Mouse (Mus musculus): ENCODE results near the gene Cmya5.

Gene Cmya5

GRCm38 (mm10) chr13:93144336-93145167 lies at the start of gene Cmya5:
Gene Cmya5, minus strand, starts transcription at chr13:93144724.
- peak; percentile 62 for DNase-seq (ENCODE audit: low read depth, low spot score)

- no peak for DNase-seq (ENCODE audit: low read depth, low spot score)
Measured at GRCm38 (mm10) chr13:93192646-93193026, 48.1 kb upstream of the Cmya5 start.

GRCm38 (mm10) chr13:93191831-93192645 lies 47.5 kb upstream of the Cmya5 start, which contains the start of gene Tent2:
Gene Tent2, minus strand, starts transcription at chr13:93192385.
- peak; percentile 97 for DNase-seq (ENCODE audit: low read depth, low spot score)

- peak; percentile 27 for DNase-seq (ENCODE audit: low read depth, low spot score)
Measured at GRCm38 (mm10) chr13:93189416-93189815, 44.9 kb upstream of the Cmya5 start.

GRCm38 (mm10) chr13:93188738-93189137 lies 44.2 kb upstream of the Cmya5 start:
- DNase-seq (ENCODE audit: low read depth, low spot score), result no peak

- DNase-seq (ENCODE audit: low read depth, low spot score), result peak; percentile 20
Measured at GRCm38 (mm10) chr13:93187792-93188191, 43.3 kb upstream of the Cmya5 start.

- no peak for DNase-seq (ENCODE audit: low read depth, low spot score)
Measured at GRCm38 (mm10) chr13:93180351-93180750, 35.8 kb upstream of the Cmya5 start.

- no peak for DNase-seq (ENCODE audit: low read depth, low spot score)
Measured at GRCm38 (mm10) chr13:93179522-93179921, 35.0 kb upstream of the Cmya5 start.

- no peak for DNase-seq (ENCODE audit: low read depth, low spot score)
Measured at GRCm38 (mm10) chr13:93177571-93177970, 33.0 kb upstream of the Cmya5 start.

- peak; percentile 51 for DNase-seq (ENCODE audit: low read depth, low spot score)
Measured at GRCm38 (mm10) chr13:93163303-93163702, 18.8 kb upstream of the Cmya5 start.

- DNase-seq (ENCODE audit: low read depth, low spot score), result no peak
Measured at GRCm38 (mm10) chr13:93162456-93162855, 17.9 kb upstream of the Cmya5 start.

- no peak for DNase-seq (ENCODE audit: low read depth, low spot score)
Measured at GRCm38 (mm10) chr13:93158261-93158660, 13.7 kb upstream of the Cmya5 start.

- no peak for DNase-seq (ENCODE audit: low read depth, low spot score)
Measured at GRCm38 (mm10) chr13:93153280-93153679, 8.8 kb upstream of the Cmya5 start.

GRCm38 (mm10) chr13:93143819-93144283 lies 673 bp downstream of the Cmya5 start:
- peak; percentile 21 for DNase-seq (ENCODE audit: low read depth, low spot score)

GRCm38 (mm10) chr13:93141184-93141583 lies 3.3 kb downstream of the Cmya5 start:
- DNase-seq (ENCODE audit: low read depth, low spot score), result no peak

GRCm38 (mm10) chr13:93138059-93138458 lies 6.5 kb downstream of the Cmya5 start:
- no peak for DNase-seq (ENCODE audit: low read depth, low spot score)

GRCm38 (mm10) chr13:93137098-93137497 lies 7.4 kb downstream of the Cmya5 start:
- no peak for DNase-seq (ENCODE audit: low read depth, low spot score)

- DNase-seq (ENCODE audit: low read depth, low spot score), result no peak
Measured at GRCm38 (mm10) chr13:93136251-93136650, 8.3 kb downstream of the Cmya5 start.

- DNase-seq (ENCODE audit: low read depth, low spot score), result no peak
Measured at GRCm38 (mm10) chr13:93135501-93135900, 9.0 kb downstream of the Cmya5 start.

- DNase-seq (ENCODE audit: low read depth, low spot score), result no peak
Measured at GRCm38 (mm10) chr13:93130674-93131073, 13.8 kb downstream of the Cmya5 start.

GRCm38 (mm10) chr13:93128961-93129360 lies 15.6 kb downstream of the Cmya5 start:
- DNase-seq (ENCODE audit: low read depth, low spot score), result peak; percentile 49

- no peak for DNase-seq (ENCODE audit: low read depth, low spot score)
Measured at GRCm38 (mm10) chr13:93128111-93128860, 16.2 kb downstream of the Cmya5 start.

All from R1 (cell line).